Mouse (Mus musculus): ENCODE data around the gene Pxmp4. TPM values are rescaled to one million over a fixed set of nuclear protein-coding genes. Genes with fewer than 3 reads are reported as not detected.
A peak's percentile ranks its signal among the peaks of the same experiment; 100 is the strongest.

Pxmp4 gene
- polyA plus RNA-seq, 1 experiment from 2014 or later: 14.2 TPM

DNA sequence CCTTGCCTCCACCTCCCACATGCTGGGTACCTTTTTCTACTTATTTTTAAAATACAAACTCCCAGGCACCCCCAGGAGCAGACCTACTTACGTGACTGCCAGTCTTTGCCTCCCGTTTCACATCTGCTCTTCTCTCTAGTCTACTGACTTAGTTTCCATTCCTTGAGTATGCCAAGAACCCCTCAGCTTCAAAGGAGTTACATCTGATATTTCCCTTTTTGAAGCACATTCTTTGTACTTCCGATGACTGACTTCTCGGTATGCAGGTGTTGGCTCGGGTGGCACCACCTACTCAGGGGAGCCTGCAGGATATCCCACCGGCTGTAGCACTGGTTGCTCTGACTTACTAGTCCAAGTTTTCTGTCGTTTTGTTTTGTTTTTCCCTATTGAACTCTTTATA is 648 bp upstream of the Pxmp4 start:
- 51% methylated on average over 7 of the region's 7 CpGs for WGBS
- H3K4me1 ChIP-seq (replicated peaks): peaks cover 14% of the 10 kb centered on the region
- peak overlapping the region; percentile 67 for H3K4me2 ChIP-seq

DNA sequence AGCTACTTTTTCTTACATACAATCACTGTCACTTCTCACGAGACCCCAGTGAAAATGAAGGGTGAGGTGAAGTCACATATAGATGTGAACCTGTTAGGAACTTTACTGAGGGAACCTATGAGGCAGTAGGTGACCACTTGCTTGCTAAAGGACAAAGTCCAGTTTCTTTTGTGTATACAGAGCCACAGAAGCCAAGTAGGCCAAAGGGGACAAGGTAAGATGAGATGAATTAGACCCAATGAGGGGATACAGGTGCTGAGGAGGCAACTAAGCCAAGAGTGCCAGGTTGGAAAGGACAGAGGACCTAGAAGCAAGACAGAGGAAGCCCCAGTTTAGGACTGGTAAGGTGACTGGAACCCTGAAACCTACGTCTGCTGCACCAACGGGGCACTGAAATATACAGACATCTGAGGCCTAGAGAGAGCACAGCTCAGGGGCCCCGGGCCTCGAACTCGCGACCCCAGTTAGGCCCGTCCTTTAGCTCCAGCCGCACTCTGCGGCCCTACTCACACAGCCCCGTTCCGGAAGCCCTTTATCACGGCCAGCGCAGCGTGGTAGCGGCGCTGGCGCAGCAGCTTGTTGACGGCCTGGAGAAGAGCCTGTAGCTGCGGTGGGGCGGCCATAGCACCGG is 386 bp downstream of the Pxmp4 start:
- Histone ChIP-seq H3K27ac (peak overlapping the region; percentile 60), H3K9me3 (no peaks in the 10 kb centered on the region), H3K36me3 (no peaks in the 10 kb centered on the region), H3K27me3 (0 out of 2 replicates have a peak, but pooled peaks cover 2% of the 10 kb centered on the region), H3K4me1 (replicated peaks) (peaks cover 14% of the 10 kb centered on the region), H3K4me2 (peak overlapping the region; percentile 67), H3K4me3 (peak overlapping the region; percentile 61), H3K9ac (peak overlapping the region; percentile 80)
- ATAC-seq (ENCODE audit: low FRiP score): peak; percentile 76; the same call in 1 of the 2 replicates
- WGBS: 18% methylated on average over 22 of the region's 22 CpGs

More for the DNA sequence above, 648 bp upstream of the Pxmp4 start:
- no peak for ATAC-seq (ENCODE audit: low FRiP score)
- no peak overlapping the region for H3K27ac ChIP-seq
- no peaks in the 10 kb centered on the region for H3K36me3 ChIP-seq
- H3K27me3 ChIP-seq: 0 out of 2 replicates have a peak, but pooled peaks cover 2% of the 10 kb centered on the region
- H3K9me3 ChIP-seq: no peaks in the 10 kb centered on the region
- H3K4me3 ChIP-seq: peak overlapping the region; percentile 29
- no peak overlapping the region for H3K9ac ChIP-seq

DNA sequence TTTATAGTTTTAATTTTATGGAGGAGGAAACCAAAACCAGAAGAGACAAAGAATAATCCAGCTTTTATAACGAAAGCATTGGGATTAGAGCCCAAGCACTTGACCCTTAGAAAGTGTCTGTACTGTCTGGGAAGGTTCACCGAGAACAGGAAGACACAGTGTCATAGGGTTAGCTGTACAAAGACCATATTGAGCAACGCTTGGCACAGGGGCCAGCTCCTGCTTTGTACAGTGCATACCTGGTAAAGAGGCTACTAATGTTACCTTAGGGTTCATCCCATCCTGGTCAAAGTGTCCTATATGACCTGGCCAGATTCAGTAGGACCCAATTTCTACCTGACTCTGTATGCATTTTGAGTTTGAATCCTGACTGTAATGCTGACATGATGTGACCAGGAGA is 2.2 kb downstream of the Pxmp4 start:
- 0 out of 2 replicates have a peak, but pooled peaks cover 2% of the 10 kb centered on the region for H3K27me3 ChIP-seq
- WGBS: 78% methylated on average over 3 of the region's 3 CpGs

DNA sequence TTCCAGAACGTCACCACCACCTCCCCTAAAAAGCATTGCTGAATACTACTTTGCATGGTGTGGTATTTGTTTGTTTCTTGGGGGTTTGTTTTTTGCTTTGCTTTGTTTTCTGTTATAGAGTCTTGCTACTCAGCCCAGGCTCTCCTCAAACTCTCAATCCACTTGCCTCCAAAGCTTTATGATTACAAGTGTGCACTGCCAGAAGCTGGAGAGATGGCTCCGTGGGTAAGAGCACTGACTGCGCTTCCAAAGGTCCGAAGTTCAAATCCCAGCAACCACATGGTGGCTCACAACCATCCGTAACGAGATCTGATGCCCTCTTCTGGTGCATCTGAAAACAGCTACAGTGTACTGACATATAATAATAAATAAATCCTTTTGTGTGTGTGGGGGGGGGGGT is 2.9 kb downstream of the Pxmp4 start:
- no peak overlapping the region for H3K27ac ChIP-seq
- WGBS: 68% methylated on average over 6 of the region's 6 CpGs
- 0 out of 2 replicates have a peak, but pooled peaks cover 2% of the 10 kb centered on the region for H3K27me3 ChIP-seq
- H3K36me3 ChIP-seq: no peaks in the 10 kb centered on the region
- H3K9me3 ChIP-seq: no peaks in the 10 kb centered on the region
- H3K9ac ChIP-seq: no peak overlapping the region
- no peak overlapping the region for H3K4me3 ChIP-seq
- H3K4me1 ChIP-seq (replicated peaks): peaks cover 14% of the 10 kb centered on the region
- H3K4me2 ChIP-seq: no peak overlapping the region
- ATAC-seq (ENCODE audit: low FRiP score): no peak

More for the DNA sequence above, 2.2 kb downstream of the Pxmp4 start:
- Histone ChIP-seq H3K9ac (no peak overlapping the region), H3K4me1 (replicated peaks) (peaks cover 14% of the 10 kb centered on the region), H3K9me3 (no peaks in the 10 kb centered on the region), H3K4me2 (no peak overlapping the region), H3K36me3 (no peaks in the 10 kb centered on the region), H3K4me3 (no peak overlapping the region), H3K27ac (no peak overlapping the region)
- ATAC-seq (ENCODE audit: low FRiP score): no peak

DNA sequence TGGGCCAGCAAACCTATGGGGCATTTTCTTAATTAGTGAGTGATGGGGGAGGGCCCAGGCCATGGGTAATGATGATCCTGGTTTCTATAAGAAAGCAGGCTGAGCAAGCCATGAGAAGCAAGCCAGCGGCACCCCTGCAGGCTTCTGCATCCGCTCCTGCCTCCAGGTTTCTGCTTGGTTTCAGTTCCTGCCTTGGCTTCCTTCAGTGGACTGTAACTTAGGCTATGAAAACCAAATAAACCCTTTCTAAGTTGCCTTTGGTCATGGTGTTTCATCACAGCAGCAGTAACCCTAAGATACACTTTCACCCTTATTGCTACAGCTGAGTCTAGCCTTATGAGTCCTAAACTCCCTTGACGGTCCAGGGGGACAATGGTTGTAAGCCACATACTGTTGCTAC is 6.1 kb downstream of the Pxmp4 start:
- H3K4me1 ChIP-seq (replicated peaks): peaks cover 1% of the 10 kb centered on the region
- H3K27ac ChIP-seq: no peak overlapping the region
- ATAC-seq (ENCODE audit: low FRiP score): no peak
- WGBS: 93% methylated on average over 3 of the region's 3 CpGs
- H3K27me3 ChIP-seq: no peaks in the 10 kb centered on the region
- peaks cover 11% of the 10 kb centered on the region for H3K36me3 ChIP-seq
- H3K9ac ChIP-seq: no peak overlapping the region
- no peak overlapping the region for H3K4me3 ChIP-seq
- no peak overlapping the region for H3K4me2 ChIP-seq
- no peaks in the 10 kb centered on the region for H3K9me3 ChIP-seq

DNA sequence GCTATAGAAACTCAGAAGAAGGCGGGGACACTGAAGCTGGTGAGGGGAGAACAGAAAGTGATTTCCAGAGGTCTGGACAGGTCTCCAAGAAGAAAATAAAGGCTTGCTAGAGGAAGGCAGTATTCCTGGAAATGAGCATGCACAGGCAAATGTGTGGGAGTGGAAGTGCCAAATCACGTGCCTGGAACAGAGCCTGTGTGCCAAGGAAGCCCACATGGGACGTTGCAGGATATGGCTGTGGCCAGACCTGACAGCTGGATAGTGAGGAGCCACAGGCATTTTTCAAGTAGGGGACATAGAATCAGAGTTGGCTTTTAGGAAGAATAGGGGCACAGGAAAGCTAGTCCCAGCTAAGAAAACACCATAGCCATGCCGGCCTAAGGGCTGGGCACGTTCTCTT is 7.7 kb downstream of the Pxmp4 start:
- 82% methylated on average over 5 of the region's 5 CpGs for WGBS
- H3K9ac ChIP-seq: no peak overlapping the region
- ATAC-seq (ENCODE audit: low FRiP score): no peak

DNA sequence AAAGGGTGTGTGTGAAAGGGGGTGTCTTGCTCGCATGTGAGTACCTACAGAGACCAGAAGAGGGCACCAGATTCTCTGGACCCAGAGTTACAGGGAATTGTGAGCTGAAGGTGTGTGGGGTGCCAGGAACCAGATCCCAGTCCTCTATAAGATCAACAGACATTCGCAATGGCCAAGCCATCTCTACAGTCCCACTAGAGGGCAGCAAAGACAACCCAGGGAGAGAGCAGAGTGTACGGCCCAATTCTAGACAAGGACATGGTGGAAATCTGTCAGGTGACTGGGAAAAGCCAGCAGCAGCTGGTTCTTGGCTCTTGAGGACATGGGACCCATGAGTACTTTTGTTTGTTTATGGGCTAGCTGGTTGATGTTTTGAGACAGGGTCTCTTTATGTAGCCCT is 10.5 kb downstream of the Pxmp4 start:
- H3K9me3 ChIP-seq: no peaks in the 10 kb centered on the region
- H3K4me2 ChIP-seq: no peak overlapping the region
- H3K27ac ChIP-seq: no peak overlapping the region
- H3K27me3 ChIP-seq: no peaks in the 10 kb centered on the region
- H3K4me1 ChIP-seq (replicated peaks): no peaks in the 10 kb centered on the region
- no peak overlapping the region for H3K4me3 ChIP-seq
- 73% methylated on average over 3 of the region's 3 CpGs for WGBS
- peaks cover 16% of the 10 kb centered on the region for H3K36me3 ChIP-seq
- no peak overlapping the region for H3K9ac ChIP-seq
- ATAC-seq (ENCODE audit: low FRiP score): no peak

More for the DNA sequence above, 7.7 kb downstream of the Pxmp4 start:
- Histone ChIP-seq H3K36me3 (peaks cover 11% of the 10 kb centered on the region), H3K27me3 (no peaks in the 10 kb centered on the region), H3K27ac (no peak overlapping the region), H3K4me2 (no peak overlapping the region), H3K4me1 (replicated peaks) (no peaks in the 10 kb centered on the region), H3K9me3 (no peaks in the 10 kb centered on the region), H3K4me3 (no peak overlapping the region)

DNA sequence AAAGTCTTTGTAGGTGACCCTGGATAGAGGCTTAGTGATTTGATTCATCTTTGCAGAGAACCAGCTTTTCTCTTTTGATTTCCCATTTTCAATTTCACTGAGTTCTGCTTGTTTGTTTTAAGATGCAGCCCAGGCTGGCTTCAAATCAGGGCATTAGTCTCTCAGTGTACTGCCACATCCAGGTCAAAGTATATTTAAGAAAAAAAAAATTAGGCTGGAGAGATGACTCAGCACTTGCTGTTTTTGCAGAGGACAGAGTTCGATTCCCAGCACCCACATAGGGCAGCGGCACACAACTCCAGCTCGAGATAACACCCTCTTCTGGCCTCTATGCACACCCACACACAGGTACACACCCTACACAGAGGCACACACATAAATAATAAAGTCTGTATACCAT is 12.3 kb downstream of the Pxmp4 start:
- H3K4me3 ChIP-seq: no peak overlapping the region
- H3K4me2 ChIP-seq: no peak overlapping the region
- no peaks in the 10 kb centered on the region for H3K9me3 ChIP-seq
- H3K27ac ChIP-seq: no peak overlapping the region
- peaks cover 22% of the 10 kb centered on the region for H3K36me3 ChIP-seq
- no peak for ATAC-seq (ENCODE audit: low FRiP score)
- H3K27me3 ChIP-seq: no peaks in the 10 kb centered on the region
- 96% methylated on average over 3 of the region's 3 CpGs for whole genome bisulfite sequencing
- H3K9ac ChIP-seq: no peak overlapping the region
- H3K4me1 ChIP-seq (replicated peaks): no peaks in the 10 kb centered on the region

DNA sequence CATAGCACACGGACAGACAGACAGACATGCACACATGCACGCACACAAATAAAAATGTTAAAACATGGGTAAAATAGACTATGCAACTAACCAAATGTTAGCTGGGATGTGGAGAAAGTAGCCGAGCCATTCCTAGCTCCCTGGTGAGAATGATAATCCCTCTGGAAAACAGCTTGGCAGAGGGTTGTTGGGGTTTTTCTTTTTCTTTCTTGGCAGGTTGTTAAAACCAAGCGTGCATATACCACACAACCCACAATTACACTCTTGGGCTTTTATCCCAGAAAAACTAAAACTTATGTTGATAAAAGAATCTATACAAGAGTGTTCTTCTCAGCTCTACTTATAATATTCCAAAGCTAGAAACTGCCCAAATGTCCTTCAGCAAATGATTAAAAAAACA is 14.5 kb downstream of the Pxmp4 start:
- Histone ChIP-seq H3K4me2 (no peak overlapping the region), H3K27ac (no peak overlapping the region), H3K36me3 (peaks cover 22% of the 10 kb centered on the region), H3K4me3 (no peak overlapping the region), H3K4me1 (replicated peaks) (peaks cover 19% of the 10 kb centered on the region), H3K9me3 (no peaks in the 10 kb centered on the region), H3K27me3 (no peaks in the 10 kb centered on the region), H3K9ac (no peak overlapping the region)
- 84% methylated on average over 4 of the region's 4 CpGs for WGBS
- no peak for ATAC-seq (ENCODE audit: low FRiP score)

DNA sequence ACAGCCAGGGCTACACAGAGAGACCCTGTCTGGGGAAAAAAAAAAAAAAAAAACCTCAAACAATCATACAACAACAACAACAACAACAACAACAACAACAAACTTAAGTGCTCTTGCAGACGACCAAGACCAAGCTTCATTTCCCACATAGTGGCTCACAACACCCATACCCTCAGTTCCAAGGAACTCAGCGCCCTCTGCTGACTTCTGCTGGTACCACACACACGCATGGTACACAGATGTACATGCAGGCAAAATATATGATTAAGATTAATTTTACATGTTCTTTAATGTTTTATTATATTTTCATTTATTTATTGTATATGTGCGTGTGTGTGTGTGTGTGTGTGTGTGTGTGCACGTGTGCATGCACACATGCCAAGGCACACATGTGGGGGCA is 17.1 kb downstream of the Pxmp4 start:
- no peak for ATAC-seq (ENCODE audit: low FRiP score)
- peaks cover 11% of the 10 kb centered on the region for H3K36me3 ChIP-seq
- no peak overlapping the region for H3K9ac ChIP-seq
- H3K27ac ChIP-seq: no peak overlapping the region
- peaks cover 26% of the 10 kb centered on the region for H3K4me1 ChIP-seq (replicated peaks)
- 81% methylated on average over 5 of the region's 5 CpGs for WGBS
- H3K4me3 ChIP-seq: no peak overlapping the region
- H3K27me3 ChIP-seq: no peaks in the 10 kb centered on the region
- H3K4me2 ChIP-seq: no peak overlapping the region
- no peaks in the 10 kb centered on the region for H3K9me3 ChIP-seq

DNA sequence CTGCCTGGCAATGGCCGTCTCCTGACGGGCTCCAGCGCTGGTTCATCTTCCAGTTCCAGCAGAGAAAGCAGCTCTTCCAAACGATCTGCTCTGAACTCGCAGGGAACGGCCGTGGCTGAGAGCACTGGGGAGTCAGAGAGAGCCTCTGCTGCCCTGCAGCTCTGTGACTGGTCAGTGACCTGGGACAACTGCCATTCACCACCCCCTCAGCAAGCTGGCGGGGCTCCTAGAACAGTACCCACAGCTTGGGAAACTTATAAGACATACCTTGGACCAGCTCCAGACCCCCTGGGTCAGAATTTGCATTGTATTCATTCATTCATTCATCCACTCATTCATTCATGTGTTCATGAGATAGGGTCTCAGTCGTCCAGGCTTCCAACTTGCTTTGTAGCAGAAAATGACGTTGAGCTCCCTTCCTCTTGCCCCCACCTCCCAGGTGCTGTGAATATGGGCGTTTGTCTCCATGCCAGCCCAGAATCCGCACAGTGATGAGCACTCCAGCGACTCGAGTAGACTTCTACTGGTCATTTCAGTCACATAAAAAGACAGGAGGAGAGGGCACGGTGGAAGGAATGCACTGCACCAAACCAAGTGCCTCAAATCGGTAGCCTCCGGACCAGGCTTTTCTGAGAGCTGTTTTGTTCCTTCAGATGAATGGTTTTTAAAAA is 18.4 kb downstream of the Pxmp4 start:
- H3K36me3 ChIP-seq: peaks cover 10% of the 10 kb centered on the region
- H3K4me1 ChIP-seq (replicated peaks): peaks cover 26% of the 10 kb centered on the region
- no peaks in the 10 kb centered on the region for H3K27me3 ChIP-seq
- peak overlapping the region; percentile 78 for H3K27ac ChIP-seq
- H3K4me2 ChIP-seq: no peak overlapping the region
- 58% methylated on average over 17 of the region's 17 CpGs for WGBS
- H3K9ac ChIP-seq: 0 out of 2 replicates have a peak overlapping the region, but pooled peaks have one; percentile 24
- H3K9me3 ChIP-seq: no peaks in the 10 kb centered on the region
- ATAC-seq (ENCODE audit: low FRiP score): no peak
- no peak overlapping the region for H3K4me3 ChIP-seq

DNA sequence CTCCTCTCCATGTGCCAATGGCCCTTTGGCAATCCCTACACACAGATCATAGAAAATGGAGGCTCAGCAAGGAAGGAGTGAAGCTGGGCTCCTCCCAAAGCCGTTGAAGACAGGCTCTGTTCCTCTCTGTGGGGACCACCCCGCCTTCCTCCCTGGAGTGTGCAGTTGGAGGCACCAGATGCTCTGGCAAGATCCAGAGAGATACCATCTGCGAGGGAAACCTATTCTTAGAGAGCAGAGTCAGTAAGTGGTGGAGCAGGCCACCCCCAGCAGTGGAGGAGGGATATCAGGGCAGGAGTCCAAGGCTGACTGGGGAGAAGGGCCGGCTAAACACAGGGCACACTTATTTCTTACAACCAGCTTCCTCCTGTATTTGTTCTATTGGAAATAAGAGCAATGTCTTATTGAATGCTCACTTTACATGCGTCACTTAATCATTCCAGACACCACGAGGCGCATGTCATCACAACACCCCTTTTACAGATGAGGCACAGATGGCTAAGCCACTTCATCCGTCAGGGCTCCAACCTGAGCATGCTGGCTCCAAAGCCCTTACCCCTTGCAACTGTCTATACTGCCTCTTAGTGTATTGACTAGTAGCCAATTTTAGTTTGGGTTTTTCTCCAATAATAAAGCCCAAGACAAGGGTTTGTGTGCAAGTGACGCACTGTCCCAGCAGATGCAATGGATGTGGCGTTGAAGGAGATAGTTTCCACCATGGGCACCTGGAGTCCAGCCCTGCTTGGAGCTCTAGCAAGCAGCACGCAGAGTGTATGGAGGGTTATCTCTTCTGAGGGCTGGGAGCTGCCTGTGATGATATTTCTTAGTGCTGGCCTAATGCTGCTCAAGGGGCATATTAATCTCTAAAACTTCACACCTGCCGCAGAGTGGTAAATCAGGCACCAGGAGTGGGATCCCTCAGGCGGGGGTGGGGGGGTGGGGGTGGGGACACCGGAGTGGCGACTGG is 19.3 kb downstream of the Pxmp4 start:
- H3K9me3 ChIP-seq: no peaks in the 10 kb centered on the region
- peak overlapping the region; percentile 78 for H3K27ac ChIP-seq
- H3K4me1 ChIP-seq (replicated peaks): peaks cover 26% of the 10 kb centered on the region
- WGBS: 50% methylated on average over 15 of the region's 15 CpGs
- H3K27me3 ChIP-seq: no peaks in the 10 kb centered on the region
- H3K36me3 ChIP-seq: peaks cover 6% of the 10 kb centered on the region
- ATAC-seq (ENCODE audit: low FRiP score): peak; percentile 69
- H3K4me3 ChIP-seq: no peak overlapping the region
- 0 out of 2 replicates have a peak overlapping the region, but pooled peaks have one; percentile 24 for H3K9ac ChIP-seq
- no peak overlapping the region for H3K4me2 ChIP-seq

All from hindbrain, embryonic 13.5 days (tissue).